Mouse (Mus musculus) cerebellum, postnatal 10 days (tissue): Measurements from ENCODE around the gene Olfr172.

Source experiments
- DNase-seq, 2 experiments: peaks; one replicate each; pipeline ENCODE4 v3.0.0; 2021; ENCODE audit warnings: mixed read lengths in 2 of 2

Gene Olfr172

DNA sequence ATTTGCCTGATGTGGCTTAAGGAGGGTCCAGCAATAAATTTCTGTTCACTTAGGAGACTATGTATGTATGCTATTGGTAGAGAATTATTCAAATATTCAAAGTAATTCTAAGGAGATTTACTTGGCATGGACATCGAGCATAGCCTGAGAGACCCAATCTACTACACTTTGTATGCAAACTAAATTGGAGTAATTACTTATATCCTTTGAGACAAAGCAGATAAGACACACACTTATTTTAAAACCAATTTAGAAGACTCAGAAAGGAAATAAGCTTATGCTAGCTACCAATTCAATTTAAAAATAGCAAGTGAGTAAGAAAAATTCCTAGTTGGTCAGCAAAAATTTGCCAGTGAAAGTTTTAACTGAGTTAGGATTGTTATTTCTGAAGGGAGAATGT lies at the start of gene Olfr172:
TSS of gene Olfr172 (minus strand) at position 101 of the 400 bp plus-strand sequence.
- DNase-seq, result no peak

DNA sequence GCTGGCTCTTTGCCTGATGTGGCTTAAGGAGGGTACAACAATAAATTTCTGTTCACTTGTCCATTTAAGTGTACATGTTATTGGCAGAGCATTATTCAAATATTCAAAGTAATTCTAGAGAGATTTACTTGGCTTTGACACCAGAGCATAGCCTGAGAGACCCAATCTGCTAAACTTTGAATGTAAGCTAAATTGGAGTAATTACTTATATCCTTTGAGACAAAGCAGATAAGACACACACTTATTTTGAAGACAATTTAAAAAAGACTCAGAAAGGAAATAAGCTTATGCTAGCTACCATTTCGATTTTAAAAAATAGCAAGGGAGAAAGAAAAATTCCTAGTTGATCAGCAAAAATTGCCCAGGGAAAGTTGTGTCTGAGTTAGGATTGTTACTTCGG lies 37.2 kb upstream of the Olfr172 start, which contains the start of gene Olfr173:
TSS of gene Olfr173 (minus strand) at position 101 of the 400 bp plus-strand sequence.
- DNase-seq, result no peak

DNA sequence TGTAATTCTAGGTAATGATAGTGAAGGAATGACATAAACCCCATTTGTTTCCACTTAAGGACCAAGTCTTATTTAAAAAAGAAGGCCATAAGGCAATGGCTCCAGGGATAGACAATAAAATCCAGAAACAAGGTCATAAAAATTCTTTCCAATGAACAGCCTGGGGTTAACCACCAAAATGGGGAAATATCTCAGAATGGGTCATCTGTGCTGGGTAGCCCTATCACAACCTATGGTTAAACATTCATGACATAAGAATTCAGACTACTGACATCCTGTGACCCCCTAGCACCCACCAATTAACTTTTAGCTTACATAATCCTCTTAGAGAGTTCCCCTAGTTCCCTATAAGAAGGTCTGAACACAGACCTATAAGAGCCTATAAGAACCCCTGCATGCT lies 6.8 kb downstream of the Olfr172 start:
- no peak for DNase-seq

DNA sequence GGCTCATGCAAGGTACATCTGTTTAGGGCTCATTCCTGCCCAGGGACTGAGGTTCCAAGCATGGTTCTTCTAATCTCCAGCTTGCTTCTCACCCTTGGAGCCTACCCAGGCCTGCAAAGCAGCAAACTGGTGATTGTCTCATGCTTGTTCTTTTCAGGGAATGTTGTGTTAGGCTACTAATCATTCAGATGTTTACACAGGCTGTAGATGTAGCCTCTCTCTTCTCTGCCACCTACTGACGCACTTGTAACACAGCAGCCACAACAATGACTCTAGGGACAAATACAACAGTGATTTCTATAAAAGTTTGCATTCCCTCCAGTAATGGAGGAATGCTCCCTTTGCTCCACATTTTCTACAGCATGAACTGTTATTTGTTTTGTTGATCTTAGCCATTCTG lies 11.7 kb downstream of the Olfr172 start:
- no peak for DNase-seq

DNA sequence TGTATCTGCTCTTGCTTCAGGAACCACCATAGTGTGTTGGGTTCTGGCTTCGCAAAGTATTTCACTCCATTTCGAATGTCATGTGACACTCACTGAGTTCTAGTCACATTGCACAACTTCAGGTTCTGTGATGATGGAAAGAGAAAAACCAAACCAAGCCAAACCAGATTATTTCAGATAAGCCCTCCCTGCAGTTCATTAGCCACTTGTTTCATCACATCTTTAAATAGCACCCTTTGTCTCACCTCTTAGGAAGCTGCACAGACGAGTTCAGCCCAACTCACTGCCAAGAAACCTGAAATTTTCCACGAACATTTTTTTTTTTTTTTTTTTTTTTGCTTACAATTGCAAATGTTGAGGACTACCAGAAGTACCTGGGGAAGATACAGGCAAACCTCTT lies 16.3 kb downstream of the Olfr172 start:
- DNase-seq, result no peak

DNA sequence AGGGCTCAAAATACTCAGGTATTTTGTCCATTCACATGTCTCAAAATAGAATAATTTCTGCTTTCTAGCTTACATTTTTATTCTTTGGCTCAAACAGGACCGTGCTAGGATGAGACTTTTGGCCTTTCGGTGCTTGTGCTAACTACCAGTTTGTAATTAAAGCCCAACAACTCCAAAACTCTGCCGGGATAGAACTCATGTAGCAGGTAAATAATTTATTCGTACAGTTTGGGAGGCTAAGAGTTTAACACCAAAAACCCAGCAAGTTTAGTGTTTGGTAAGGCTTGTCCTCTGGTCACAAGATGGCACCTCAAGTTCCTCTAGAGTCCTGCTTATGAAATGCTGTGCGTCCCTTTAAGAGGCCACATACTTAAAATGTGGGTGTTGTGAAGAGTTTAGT lies 22.2 kb downstream of the Olfr172 start:
- DNase-seq, result no peak

DNA sequence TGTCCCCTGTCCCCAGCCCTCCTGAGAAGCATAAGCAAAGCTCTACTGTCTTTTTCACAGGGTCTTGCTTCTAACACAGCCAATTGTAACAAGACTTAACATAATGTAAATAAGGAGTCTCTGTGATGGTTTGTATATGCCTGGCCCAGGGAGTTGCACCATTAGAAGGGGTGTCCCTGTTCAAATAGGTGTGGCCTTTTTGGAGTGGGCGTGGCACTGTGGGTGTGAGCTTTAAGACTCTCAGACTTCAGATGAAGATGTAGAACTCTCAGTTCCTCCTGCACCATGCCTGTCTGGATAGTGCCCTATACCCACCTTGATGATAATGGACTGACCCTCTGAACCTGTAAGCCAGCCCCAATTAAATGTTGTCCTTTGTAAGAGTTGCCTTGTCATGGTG lies 24.2 kb downstream of the Olfr172 start:
- DNase-seq, result no peak

DNA sequence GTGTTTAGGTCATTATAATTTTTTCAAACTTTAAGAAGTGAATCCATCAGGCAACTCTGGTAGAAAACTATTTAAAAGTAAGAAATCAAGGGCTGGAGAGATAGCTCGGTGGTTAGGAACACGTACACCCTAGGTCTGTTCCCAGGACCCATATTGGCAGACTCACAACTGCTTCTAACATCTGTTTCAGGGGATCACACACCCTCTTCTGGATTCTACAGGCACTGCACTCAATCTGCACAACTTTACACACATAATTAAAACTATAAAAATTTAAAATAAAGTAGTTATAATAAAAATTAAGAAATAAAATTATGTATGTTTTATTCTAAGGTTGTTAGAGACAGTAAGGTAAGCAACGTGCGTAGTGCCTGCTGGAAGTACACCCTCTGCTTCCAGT lies 24.8 kb downstream of the Olfr172 start:
- no peak for DNase-seq

DNA sequence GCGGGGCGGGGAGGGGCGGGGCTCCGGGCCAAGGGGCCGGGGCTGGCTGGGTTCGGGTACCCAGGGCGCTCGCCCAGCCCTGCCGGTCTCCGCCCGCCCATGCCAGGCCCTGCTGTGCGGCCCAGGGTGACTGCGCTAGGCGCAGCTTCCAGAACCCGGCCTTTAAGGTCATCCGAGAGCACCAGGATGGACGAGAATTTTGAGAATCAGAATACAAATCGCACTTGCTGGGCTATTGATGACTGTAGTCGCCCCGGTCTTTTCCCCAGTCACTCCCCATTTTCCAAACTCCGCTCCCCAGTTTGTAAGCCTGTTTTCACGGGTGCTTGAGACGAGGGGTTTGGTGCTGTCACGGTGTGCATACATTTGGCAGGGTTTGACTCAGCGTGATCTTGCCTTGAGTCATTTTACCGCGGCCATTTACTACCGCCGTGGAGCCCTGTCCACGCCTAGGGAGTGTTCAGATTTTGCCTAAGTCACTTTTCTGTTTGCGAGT lies 34.8 kb downstream of the Olfr172 start:
- DNase-seq, result no peak

DNA sequence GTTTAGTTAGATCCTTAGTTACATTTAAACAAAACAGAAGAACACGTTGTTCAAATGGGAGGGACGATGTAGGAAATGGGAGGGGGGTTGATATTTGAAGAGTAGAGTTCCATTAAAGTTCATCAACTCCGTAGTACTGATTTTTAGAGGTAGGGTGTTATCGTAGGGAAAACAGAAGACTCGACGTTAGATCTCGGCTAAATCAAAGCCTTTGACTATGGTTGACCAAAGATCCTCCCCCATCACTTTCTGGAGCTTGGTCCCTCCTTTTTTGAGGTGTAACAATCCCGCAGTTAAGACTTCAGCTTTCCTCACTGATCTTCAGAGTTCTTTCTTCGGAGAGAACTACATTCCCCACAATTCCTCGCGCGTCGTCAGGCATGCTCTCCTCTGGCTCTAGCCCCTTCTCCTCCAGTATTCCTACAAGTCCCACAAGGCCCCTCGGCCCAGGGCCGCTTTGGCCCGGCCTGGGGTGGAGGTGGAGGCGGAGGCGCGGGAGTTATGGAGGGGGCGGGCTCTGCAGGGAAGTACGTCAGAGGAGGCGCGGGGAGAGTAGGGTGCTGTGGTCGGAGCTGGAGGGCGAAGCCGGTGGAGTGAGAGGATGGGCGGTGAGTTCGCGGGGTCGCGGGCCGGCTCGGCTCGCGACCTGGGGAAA lies 35.4 kb downstream of the Olfr172 start, which contains the start of gene Cldnd1:
TSS of gene Cldnd1 (plus strand) at position 434 of the 655 bp plus-strand sequence.
- DNase-seq, result peak; percentile 96 to 98

DNA sequence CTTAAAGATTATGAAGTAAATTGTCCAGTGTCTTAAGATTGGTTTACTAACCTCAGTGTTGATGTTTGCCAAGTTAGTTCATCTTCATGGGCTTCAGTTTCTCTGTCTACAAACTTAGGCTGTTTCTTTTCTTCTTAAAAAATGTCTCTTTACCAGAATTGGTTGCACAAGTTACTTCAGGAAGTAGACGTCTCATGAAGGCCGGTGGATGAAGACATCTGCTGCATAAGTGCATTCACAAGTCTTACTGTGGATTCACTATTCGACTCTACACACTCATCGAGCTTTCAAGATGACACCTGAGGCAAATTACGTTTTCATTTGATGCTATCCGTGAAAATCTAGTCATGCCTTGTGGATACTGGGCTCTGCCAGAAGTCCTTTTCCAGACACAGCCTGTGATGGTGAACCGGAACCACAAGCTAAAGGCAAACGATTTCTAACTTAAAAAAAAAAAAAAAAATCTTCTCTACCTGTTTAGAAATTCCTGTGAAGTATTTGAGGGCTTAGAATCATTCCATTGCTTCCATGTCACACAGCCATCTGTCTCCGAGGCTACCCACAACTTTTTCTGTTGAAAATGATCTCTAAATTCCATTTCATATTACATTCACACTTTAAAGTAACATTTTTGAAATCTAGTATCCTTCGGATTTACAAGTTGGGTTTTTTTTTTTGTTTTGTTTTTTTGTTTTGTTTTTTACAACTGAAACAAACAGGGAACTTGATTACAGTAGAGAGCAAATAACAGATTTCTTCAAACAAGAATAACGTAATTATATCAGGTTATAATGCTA lies 36.1 kb downstream of the Olfr172 start:
- DNase-seq, result no peak

DNA sequence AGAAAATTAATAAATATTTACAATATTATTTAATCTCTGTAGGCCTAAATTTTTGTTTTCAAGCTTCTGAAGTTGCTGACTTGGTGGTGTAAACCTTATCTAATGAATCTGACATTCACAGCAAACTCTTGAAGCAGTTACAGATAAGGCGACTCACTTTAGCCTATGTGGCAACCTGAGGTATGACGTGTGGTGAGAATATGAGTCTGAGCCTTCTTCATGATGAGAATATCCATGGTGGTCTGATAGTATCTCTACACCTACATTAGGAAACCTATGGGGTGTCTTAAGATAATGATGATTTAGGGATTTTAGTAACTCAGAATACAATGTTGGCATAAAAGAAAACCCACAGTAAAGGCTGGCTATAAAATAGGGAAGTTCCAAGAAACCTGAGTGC lies 40.7 kb downstream of the Olfr172 start:
- DNase-seq, result no peak

DNA sequence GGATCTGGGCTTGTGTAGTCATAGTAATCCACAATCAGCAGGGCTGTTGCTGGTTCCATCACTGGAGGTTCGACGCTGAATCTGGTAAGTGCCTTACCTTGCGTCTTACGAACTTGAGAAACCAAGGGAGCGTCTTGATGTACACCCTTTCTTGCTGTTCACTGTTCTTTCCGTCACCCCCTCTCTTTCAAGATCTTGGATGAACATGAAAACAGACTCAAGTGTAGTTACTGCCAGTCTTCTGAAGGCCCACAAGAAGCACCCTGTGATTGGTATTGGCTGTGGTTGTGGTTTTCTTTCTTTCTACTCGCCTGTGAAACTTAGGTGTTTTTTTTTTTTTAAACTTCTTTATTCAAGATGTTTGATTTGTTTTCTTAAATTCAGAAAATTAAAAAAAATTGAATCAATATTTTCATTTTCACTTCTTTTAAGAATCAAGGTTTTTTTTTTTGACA lies 44.3 kb downstream of the Olfr172 start, which contains the start of gene Gpr15:
TSS of gene Gpr15 (minus strand) at position 405 of the 455 bp plus-strand sequence.
- no peak for DNase-seq

DNA sequence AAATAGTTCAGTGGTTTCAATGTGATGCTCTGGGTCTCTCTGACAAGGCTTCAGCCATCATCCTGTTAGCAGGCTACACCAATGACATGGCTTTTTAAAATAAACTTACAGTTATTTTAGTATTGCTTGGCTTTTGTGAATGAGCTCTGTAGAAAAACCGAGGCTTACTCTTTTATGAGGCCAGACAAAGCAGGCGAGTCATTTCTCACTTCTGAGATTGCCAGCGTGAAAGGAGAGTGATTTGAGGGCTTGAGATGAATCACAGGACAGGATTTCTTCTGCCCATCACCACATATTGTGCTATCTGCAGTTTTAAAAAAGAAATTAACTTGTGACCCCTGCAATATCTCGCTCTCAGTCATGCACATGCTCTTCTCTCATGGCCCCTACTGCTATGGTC lies 48.0 kb downstream of the Olfr172 start:
- DNase-seq, result no peak

DNA sequence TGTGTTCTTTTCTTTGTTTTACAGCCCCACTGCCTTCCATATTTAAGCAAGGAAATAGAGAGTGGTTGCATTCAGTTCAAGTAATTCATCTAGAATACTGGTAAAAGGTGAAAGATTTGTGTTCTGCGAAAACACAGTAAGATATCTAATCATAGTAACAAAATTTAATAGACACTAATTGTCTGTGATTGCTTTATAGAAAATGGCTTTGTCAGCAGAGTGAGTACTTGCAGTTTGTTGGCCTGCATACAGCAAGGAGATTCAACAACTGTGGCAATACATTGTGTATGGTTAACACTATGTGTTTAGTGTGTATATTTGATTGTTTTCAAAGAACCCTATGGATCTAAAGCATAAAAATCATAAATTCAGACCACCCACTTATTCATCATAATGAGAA lies 49.8 kb downstream of the Olfr172 start:
- no peak for DNase-seq

DNA sequence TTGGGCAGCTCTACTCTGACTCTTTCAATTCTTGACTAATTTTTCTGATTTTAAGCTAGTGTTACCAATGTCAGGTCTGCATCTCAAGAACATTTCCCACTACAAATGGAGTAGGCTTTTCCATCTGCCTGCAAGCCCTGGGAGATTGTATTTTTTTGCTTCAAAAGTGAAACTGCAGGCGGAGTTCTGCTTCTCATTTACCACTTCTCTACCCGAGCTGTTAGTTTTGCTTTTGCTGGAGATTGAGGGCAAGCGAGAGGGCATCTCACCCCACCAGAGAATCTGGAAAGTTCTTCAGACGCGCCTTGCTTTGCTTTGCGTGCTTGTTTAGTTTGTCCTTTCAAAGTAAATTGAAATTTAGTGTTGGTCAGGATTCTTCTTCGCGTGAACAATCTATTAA lies 50.8 kb downstream of the Olfr172 start:
- DNase-seq, result no peak
